Mouse (Mus musculus) lung, adult 2 months (tissue): ENCODE results near the gene Gm20388. TPM values are rescaled to one million over a fixed set of nuclear protein-coding genes. Genes with fewer than 3 reads are reported as not detected.

ENCODE experiments used
- DNase-seq: peaks from one replicate; pipeline ENCODE4 v3.0.0; 2022
- H3K4me1 ChIP-seq: fragments of 200-500 bp; 2 replicates; pipeline ENCODE4 v1.6.1; 2011; ENCODE audit warnings: low read length; ENCODE audit not compliant: control insufficient read depth, insufficient read depth
- H3K4me3 ChIP-seq: fragments of 200-500 bp; replicated peaks from 2 replicates; pipeline ENCODE3; 2011; ENCODE audit warnings: low read depth, mild to moderate bottlenecking, control low read depth, low read length; ENCODE audit errors: extremely low read depth
- CTCF ChIP-seq: fragments of 200-500 bp; IDR thresholded peaks from 2 replicates; pipeline ENCODE4 v1.5.1; 2011; ENCODE audit warnings: mild to moderate bottlenecking, low read length, control low read depth; ENCODE audit not compliant: insufficient read depth
- POLR2A ChIP-seq: fragments of 200-500 bp; IDR thresholded peaks from 2 replicates; pipeline ENCODE4 v1.6.1; 2011; ENCODE audit warnings: low read depth, mild to moderate bottlenecking, control low read depth, low read length, borderline replicate concordance; ENCODE audit errors: extremely low read depth
- WGBS: fragments of 180-500 bp; shearing (Covaris S2); methylation state at CpG from one replicate; pipeline ENCODE4 v1.1.7; 2018; 5-methylcytosine and 5-hydroxymethylcytosine counted together
- polyA plus RNA-seq: library from polyadenylated mRNA; depleted of rRNA; stranded (reverse); fragments of >200 nt; gene quantifications from 2 replicates; pipeline ENCODE4 v1.2.3, GENCODE M21; 2012

Gm20388 gene
- polyA plus RNA-seq, 1 experiment: 67.8 TPM

DNA sequence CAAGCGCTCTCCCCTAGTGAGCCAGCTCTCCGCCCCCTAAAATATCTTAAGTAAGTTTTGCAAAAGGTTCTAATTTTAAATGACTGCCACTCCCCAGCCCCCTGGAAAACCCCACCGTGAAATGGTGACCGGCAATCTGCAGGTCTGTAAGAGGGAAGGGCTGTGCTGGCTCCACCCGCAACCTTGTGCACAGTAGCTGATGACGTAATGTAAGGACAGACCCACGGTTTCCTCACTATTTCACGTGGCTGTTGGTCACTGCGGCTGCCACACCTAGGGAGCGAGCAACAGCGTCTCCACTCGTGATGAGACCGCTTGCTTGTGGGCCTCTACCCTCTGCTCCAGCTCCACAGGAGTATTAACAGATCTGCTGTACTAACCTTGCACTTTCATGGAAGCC lies 1895.5 kb downstream of the Gm20388 start:
- 89% methylated on average over 13 of the region's 13 CpGs for WGBS
- no peak for DNase-seq
- Histone ChIP-seq H3K4me3 (no peak overlapping the region), H3K4me1 (no peaks in the 10 kb centered on the region)
- no peak for TF ChIP-seq POLR2A
- TF ChIP-seq CTCF: no peak

DNA sequence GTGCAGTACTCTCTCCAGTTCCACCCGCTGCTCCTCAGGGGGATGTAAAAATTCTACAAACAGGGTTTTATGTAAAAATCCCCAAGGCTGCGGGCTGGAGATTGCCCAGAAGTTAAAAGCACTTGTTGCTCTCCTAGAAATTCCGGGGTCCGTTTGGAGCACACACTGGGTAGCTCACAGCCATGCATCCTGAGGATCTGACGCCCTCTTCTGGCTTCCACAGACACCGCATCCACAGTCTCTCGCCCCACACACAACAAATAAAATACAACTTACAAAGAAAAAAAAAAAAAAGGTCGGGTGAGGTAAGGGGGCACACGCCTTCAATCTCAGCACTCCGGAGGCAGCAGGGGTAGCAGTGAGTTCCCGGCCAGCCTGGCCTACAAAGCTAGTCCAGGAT lies 1897.4 kb downstream of the Gm20388 start:
- DNase-seq: no peak
- H3K4me1 ChIP-seq: no peaks in the 10 kb centered on the region
- WGBS: 84% methylated on average over 11 of the region's 11 CpGs
- H3K4me3 ChIP-seq: no peak overlapping the region
- TF ChIP-seq POLR2A (no peak), CTCF (peak; percentile 8; the same call in 1 of the 2 replicates)

DNA sequence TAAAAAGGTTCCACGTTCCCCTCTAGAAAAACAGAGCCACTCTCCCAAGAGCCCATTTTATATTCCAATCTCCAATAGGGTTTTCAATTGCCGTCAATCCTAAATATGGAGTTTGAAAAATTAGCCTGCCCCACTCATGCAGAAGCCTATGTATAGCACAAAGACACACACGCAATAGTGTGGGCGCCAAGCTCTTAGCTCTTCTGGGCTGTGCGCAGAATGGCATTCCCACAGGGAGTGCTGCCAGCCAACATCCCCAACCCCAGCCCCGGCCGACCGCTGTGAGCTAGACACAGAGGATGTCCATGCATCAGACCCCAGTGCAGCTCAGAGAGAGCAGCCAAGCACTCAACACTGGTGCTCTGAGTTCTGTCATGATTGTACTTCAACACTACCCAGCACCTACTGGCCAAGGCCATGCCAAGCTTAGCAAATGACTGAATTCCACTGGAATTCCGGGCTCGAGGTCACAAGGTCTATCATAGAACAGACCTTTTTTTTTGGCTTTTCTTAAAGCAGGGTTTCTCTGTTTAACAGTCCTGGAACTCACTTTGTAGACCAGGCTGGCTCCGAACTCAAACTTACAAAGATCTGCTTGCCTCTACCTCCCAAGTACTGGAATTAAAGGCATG lies 1899.0 kb downstream of the Gm20388 start:
- no peak for TF ChIP-seq CTCF
- no peak for TF ChIP-seq POLR2A
- Histone ChIP-seq H3K4me3 (no peak overlapping the region), H3K4me1 (no peaks in the 10 kb centered on the region)
- DNase-seq: no peak
- WGBS: 90% methylated on average over 11 of the region's 11 CpGs

DNA sequence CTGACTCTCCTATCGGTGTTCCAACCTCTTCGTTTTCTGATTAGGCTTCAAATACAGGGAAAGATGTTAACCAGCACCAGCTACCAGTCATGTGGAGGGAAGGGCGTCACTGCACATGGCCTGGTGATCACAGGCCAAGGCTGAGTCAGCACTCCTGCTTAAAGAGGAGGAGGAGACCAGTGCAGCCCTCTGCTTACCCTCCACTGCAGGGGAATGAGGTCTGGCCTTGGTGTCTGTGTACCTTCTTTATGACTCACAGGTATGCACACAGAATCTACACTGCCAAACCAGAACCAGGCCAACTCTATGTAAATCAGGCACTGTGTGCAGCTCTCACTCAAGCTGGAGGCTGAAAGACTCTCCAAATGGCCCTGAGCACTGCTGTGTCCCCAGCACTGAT lies 1900.9 kb downstream of the Gm20388 start:
- Histone ChIP-seq H3K4me3 (no peak overlapping the region), H3K4me1 (no peaks in the 10 kb centered on the region)
- TF ChIP-seq CTCF: no peak
- no peak for TF ChIP-seq POLR2A
- no peak for DNase-seq
- 96% methylated on average over 3 of the region's 3 CpGs for WGBS

- DNase-seq: no peak
- Histone ChIP-seq H3K4me1 (no peaks in the 10 kb centered on the region), H3K4me3 (no peak overlapping the region)
- TF ChIP-seq POLR2A (no peak), CTCF (no peak)
- 93% methylated on average over 12 of the region's 12 CpGs for WGBS
Observed at GRCm38 (mm10) chr8:121811931-121812570, 1901.4 kb downstream of the Gm20388 start.

GRCm38 (mm10) chr8:121818226-121818625 lies 1907.6 kb downstream of the Gm20388 start:
- Histone ChIP-seq H3K4me3 (no peak overlapping the region), H3K4me1 (no peaks in the 10 kb centered on the region)
- TF ChIP-seq POLR2A: no peak
- no peak for TF ChIP-seq CTCF
- DNase-seq: no peak
- 78% methylated on average over 7 of the region's 7 CpGs for WGBS

- no peak overlapping the region for H3K4me3 ChIP-seq
- 90% methylated on average over 6 of the region's 6 CpGs for WGBS
- TF ChIP-seq CTCF (no peak), POLR2A (no peak)
- DNase-seq: no peak
- H3K4me1 ChIP-seq: no peaks in the 10 kb centered on the region
Observed at GRCm38 (mm10) chr8:121820840-121821239, 1910.2 kb downstream of the Gm20388 start.

GRCm38 (mm10) chr8:121821320-121821719 lies 1910.7 kb downstream of the Gm20388 start:
- DNase-seq: no peak
- WGBS: 88% methylated on average over 11 of the region's 11 CpGs
- H3K4me3 ChIP-seq: no peak overlapping the region
- no peaks in the 10 kb centered on the region for H3K4me1 ChIP-seq
- TF ChIP-seq CTCF: no peak
- TF ChIP-seq POLR2A: no peak

GRCm38 (mm10) chr8:121821770-121822169 lies 1911.1 kb downstream of the Gm20388 start:
- Histone ChIP-seq H3K4me1 (no peaks in the 10 kb centered on the region), H3K4me3 (no peak overlapping the region)
- WGBS: 77% methylated on average over 9 of the region's 9 CpGs
- TF ChIP-seq POLR2A: no peak
- no peak for TF ChIP-seq CTCF
- no peak for DNase-seq

GRCm38 (mm10) chr8:121827726-121828125 lies 1917.1 kb downstream of the Gm20388 start:
- DNase-seq: no peak
- no peak for TF ChIP-seq POLR2A
- WGBS: 86% methylated on average over 5 of the region's 5 CpGs
- Histone ChIP-seq H3K4me3 (no peak overlapping the region), H3K4me1 (no peaks in the 10 kb centered on the region)
